Mouse (Mus musculus): ENCODE data around the gene Synm.

The Synm gene

GRCm38 (mm10) chr7:67759629-67759995, at the start of gene Synm:
TSS of gene Synm (minus strand) at chr7:67759742.
- peak; percentile 92 to 95 for DNase-seq

GRCm38 (mm10) chr7:67803857-67804215, 44.3 kb upstream of the Synm start:
- DNase-seq, result no peak

- DNase-seq, result peak; percentile 93 to 95
Measured at GRCm38 (mm10) chr7:67803015-67803856, 43.7 kb upstream of the Synm start.

GRCm38 (mm10) chr7:67801022-67801421, 41.5 kb upstream of the Synm start:
- no peak for DNase-seq

GRCm38 (mm10) chr7:67800547-67800946, 41.0 kb upstream of the Synm start:
- no peak for DNase-seq

GRCm38 (mm10) chr7:67798476-67798875, 38.9 kb upstream of the Synm start:
- DNase-seq, result no peak

GRCm38 (mm10) chr7:67797065-67797464, 37.5 kb upstream of the Synm start:
- no peak for DNase-seq

- no peak for DNase-seq
Measured at GRCm38 (mm10) chr7:67793449-67793848, 33.9 kb upstream of the Synm start.

GRCm38 (mm10) chr7:67791256-67791655, 31.7 kb upstream of the Synm start:
- no peak for DNase-seq

- DNase-seq, result peak; percentile 71 to 77
Measured at GRCm38 (mm10) chr7:67788713-67789112, 29.2 kb upstream of the Synm start.

GRCm38 (mm10) chr7:67787861-67788260, 28.3 kb upstream of the Synm start:
- no peak for DNase-seq

- no peak for DNase-seq
Measured at GRCm38 (mm10) chr7:67776636-67777305, 17.2 kb upstream of the Synm start.

GRCm38 (mm10) chr7:67775623-67776022, 16.1 kb upstream of the Synm start:
- no peak for DNase-seq

- no peak for DNase-seq
Measured at GRCm38 (mm10) chr7:67772231-67772630, 12.7 kb upstream of the Synm start.

GRCm38 (mm10) chr7:67769487-67769886, 9.9 kb upstream of the Synm start:
- DNase-seq, result no peak

- no peak for DNase-seq
Measured at GRCm38 (mm10) chr7:67768125-67768524, 8.6 kb upstream of the Synm start.

GRCm38 (mm10) chr7:67763625-67764024, 4.1 kb upstream of the Synm start:
- DNase-seq, result no peak

GRCm38 (mm10) chr7:67758858-67759628, 499 bp downstream of the Synm start:
- no peak for DNase-seq

GRCm38 (mm10) chr7:67758506-67758857, 1.1 kb downstream of the Synm start:
- DNase-seq, result no peak

- DNase-seq, result no peak
Measured at GRCm38 (mm10) chr7:67756636-67757035, 2.9 kb downstream of the Synm start.

GRCm38 (mm10) chr7:67755366-67755765, 4.2 kb downstream of the Synm start:
- no peak for DNase-seq

- no peak for DNase-seq
Measured at GRCm38 (mm10) chr7:67754606-67755005, 4.9 kb downstream of the Synm start.

- DNase-seq, result no peak
Measured at GRCm38 (mm10) chr7:67749441-67750239, 9.9 kb downstream of the Synm start.
